Mouse (Mus musculus) gonadal fat pad, adult 2 months (tissue): ENCODE data around the gene Natd1. TPM values are rescaled to one million over a fixed set of nuclear protein-coding genes. Genes with fewer than 3 reads are reported as not detected.

Experiments
- DNase-seq: peaks from one replicate; pipeline ENCODE4 v3.0.0-alpha.2; 2012; ENCODE audit warnings: low read depth
- polyA plus RNA-seq: library from polyadenylated mRNA; depleted of rRNA; stranded (reverse); fragments of >200 nt; gene quantifications from 2 replicates; pipeline ENCODE4 v1.2.3, GENCODE M21; 2012; rRNA removed

Gene Natd1
- 39.7 and 44.6 TPM in 2 replicates for polyA plus RNA-seq

- DNase-seq = no peak
These were observed at the start of gene Natd1 for GRCm38 (mm10) chr11:60914491-60914890. Gene Natd1 (minus strand): TSS chr11:60914750.

DNA sequence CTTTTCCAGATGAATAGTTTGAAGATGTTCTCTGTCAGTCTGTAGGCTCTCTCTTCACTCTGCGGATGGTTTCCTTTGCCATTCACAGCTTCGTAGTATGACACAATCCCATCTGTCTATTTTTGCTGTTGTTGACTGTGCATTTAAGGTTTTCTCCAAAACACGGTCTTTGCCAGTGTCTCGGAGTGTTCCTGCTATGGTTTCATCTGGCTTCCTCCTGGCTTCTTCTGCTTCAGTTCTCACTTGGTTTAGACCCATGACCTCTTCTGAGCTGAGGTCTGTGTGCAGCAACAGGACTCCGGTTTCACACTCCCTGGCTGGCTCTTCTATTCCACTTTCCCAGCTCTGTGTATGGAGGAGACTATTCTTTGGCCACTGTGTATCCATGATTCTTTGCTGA lies 48.2 kb upstream of the Natd1 start:
- DNase-seq = no peak

GRCm38 (mm10) chr11:60961176-60961575 lies 46.6 kb upstream of the Natd1 start:
- DNase-seq = no peak

GRCm38 (mm10) chr11:60958948-60959347 lies 44.4 kb upstream of the Natd1 start:
- no peak for DNase-seq

DNA sequence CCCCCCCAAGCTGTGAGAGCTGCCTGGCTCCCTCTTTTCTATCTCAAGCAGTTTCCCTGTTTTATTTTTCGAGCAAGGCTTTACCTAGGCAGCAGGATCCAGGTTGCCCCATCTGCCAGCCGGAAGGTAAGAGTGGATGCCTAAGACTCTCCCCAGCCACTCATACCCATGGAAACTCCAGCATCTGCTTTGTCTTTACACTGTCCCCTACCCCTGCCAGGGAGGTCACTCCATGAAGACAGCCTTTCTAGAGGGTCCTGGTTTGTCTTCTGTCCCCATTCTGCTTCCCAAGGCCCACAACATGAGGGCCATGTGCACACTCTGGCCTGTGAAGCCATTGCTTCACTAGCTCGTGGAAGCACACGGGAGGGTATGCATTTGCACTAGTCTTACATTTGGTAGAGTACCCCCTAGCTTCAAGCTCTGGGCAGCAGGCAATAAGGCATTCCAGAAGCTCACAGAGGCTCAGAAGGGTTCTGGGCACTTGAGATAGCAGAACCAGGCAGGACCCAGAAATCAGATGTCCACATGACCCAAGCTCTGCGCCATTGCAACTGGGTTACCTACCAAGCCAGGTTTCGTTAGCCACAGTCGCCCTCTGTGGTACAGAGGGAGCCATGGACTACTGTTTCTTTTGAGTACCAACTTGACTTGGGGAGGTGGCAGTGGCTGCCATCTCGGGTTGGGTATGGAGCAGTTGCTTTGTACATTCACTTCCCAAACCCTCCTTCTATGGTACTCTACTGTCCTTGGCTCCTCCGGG lies 41.3 kb upstream of the Natd1 start:
- no peak for DNase-seq

GRCm38 (mm10) chr11:60954255-60955104 lies 39.9 kb upstream of the Natd1 start:
- no peak for DNase-seq

- DNase-seq = no peak
These were observed 39.3 kb upstream of the Natd1 start for GRCm38 (mm10) chr11:60953803-60954202.

DNA sequence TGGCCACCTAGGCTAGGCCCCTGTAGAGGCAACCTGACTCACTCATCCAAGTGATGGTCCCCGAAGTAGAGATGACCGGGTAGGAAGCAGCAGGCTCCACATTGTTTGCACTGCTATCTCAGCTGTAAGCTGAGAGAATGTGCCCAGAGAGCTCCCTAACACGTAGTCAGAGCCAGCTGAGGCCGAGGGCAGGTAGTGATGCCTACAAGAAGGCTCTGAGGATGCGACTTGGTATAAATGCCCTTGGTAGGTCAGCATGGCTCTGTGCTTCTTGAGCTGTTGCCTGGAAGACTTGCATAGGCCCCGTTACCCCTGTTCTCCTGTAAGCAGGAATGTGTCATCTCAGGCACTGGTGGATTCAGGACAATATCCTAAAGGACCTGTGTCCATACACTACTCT lies 38.4 kb upstream of the Natd1 start:
- DNase-seq = no peak

- no peak for DNase-seq
These were observed 37.8 kb upstream of the Natd1 start for GRCm38 (mm10) chr11:60952362-60952761.

- DNase-seq = no peak
These were observed 37.3 kb upstream of the Natd1 start for GRCm38 (mm10) chr11:60951896-60952295.

DNA sequence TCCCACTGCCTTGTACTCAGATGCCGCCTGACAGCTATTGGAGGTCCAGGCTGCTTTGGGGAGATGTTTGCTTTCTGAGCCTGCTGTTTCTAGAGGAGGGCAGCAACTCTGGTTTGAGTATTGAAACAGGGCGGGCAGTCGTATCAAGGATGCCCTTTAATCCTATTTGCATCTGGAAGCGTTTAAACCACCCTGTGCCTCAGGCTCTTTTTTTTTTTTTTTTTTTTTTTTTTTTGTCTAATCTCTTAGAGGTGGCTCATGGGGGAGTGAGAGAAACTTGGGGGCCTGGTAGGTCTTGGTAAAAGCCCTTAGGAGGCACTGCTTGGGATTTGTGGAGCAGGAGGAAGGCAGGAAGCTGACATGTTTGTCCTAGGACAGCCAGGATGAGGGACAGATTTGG lies 30.5 kb upstream of the Natd1 start:
- no peak for DNase-seq

DNA sequence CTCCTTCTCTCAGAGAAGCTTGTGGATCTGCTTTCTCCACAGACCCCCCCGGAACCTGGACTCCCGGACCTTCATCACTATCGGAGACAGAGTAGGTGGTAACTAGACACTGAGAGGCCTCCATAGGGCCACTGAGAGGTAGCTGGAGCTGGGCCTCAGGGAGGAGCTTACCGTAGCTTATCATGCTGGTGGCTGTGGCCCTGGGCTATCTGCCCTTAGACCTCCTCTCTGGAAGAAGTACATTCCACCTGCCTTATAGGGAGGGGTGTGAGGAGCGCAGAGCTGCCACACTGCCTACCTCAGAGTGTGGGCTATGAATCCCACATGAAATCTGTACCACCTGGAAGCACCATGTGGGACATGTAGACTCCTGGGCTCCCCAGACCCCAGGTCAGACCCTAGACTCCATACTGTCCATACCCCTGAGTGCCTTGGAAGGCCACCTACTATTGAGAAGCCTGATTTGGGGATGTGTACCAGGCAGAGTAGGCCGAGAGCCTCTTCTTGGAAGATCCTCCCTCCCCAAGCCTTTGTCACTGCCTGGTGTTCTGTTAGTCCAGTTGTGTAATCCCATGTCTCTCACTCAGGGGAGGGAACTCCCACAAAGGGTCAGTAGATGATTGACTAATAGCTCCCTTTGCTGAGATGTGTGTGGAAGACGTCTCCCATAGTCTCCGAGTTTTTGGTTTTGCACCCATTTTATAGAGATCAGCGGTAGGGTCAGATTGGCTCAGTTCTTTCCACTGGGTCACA lies 27.9 kb upstream of the Natd1 start:
- no peak for DNase-seq

- no peak for DNase-seq
These were observed 26.8 kb upstream of the Natd1 start for GRCm38 (mm10) chr11:60941370-60941769.

DNA sequence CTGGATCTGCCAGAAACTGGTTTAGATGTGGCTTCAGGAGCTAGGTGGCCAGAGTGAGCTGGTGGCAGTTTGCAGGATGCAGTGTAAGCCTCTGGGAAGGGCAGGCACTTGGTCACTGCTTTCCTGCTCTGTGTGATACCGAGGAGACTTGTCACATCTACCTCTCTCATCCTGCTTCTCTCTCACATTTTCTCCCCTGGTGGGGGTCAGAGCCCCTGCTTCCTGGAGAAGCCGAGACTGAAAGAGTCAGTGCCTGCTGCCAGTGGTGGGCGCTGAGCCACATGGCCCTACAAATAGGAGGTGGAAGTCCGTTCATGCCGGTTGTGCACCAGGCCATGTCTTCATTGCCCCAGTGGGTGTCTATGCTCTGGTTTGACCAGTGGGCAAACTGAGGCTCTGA lies 26.0 kb upstream of the Natd1 start:
- DNase-seq = no peak

DNA sequence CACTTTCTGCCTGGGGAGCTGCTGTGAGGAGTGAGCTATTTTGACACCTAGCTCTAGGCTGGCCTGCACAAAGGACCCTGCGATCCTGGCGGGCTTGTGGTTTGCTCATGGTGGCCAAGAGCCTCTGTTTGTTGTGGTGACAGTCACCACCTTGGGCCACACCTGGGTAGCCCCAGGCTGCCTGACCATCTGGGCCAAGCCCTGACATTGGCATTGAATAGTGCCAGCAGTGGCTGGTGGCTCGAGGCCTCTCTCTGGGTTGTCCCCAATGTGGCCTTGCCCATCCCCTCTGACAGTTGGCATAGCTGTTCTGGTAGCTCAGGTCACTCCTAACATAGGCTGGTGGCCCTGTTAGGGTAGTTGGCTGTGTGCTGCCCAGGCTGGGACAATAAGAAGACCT lies 24.9 kb upstream of the Natd1 start:
- DNase-seq = no peak

- no peak for DNase-seq
These were observed 23.1 kb upstream of the Natd1 start for GRCm38 (mm10) chr11:60937611-60938010.

- no peak for DNase-seq
These were observed 21.4 kb upstream of the Natd1 start for GRCm38 (mm10) chr11:60935975-60936373.

GRCm38 (mm10) chr11:60935326-60935974 lies 20.9 kb upstream of the Natd1 start:
- DNase-seq = no peak

DNA sequence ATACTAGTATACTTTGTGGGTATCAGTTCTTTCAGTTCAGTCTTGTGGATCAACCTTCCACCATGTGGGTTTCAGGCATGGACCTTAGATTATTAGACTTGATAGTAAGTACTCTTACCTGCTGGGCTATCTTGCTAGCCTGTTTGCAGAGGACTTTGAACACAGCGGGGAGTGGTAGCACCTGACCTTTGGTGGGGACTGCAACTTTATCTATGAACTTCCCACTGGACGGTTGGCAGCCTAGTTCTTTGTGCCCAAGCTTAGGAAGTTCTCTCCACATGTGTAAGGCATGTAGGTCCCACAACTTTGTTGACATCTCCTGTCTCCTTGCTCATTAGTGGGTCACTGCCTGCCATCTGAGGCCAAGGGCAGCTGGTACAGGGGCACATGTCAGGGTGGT lies 20.2 kb upstream of the Natd1 start:
- no peak for DNase-seq

GRCm38 (mm10) chr11:60933178-60933930 lies 18.8 kb upstream of the Natd1 start:
- no peak for DNase-seq

DNA sequence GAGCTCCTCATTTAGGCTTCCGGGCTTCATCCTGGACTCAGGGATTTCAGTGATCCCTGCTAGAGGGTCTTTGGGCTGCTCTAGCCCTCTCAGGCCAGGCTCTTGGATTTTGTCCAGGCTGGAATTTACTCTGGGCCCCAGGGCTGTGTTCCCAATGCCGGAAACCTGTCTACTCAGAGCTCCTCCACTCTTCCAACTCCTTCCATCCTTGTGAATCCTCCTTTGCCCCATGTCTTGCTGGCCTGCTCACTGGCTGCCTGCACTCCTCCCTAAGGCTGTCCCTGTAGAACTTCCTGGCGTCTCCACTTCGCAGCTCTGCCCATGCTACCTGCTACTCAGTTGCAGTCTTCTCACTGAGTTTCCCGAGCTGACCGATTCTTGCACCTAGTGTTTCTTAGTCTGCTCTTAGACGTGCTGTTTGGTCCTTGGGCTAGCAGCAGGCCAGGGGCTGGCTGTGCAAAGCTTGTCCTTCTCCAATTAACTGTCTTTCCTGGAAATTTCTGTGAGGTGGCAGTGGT lies 18.0 kb upstream of the Natd1 start:
- no peak for DNase-seq
